Comparison of ENCODE assay signal across 29 mouse cellular contexts in the genomic region with DNA sequence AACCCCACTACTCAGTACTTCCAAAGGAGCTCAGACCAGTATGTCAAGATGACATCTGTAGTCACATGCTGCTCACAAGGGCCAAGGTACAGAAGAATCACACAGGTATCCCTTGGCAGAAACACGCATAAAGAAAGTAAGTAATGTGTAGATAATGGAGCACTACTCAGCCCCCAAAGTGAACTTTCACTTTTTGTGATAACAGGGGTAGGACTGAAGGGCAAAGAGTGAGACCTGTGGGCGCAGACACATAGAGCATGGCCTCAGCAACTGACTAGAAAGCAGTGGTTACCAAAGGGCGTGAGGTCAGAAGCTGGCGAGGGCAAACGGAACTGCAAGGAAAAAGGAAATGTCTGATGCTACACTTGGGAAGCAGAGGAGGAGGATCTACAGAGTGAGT. TPM values are rescaled to one million over a fixed set of nuclear protein-coding genes. Genes with fewer than 3 reads are reported as not detected.
"Had no signal": no experiment of that assay in that cellular context is flagged by ENCODE, and none has a peak within 500 bp of the region (broad histone marks: within the 10 kb centered on the region; RNA-seq: fewer than 3 reads in every experiment).

No protein-coding gene starts in this region.

- H3K27ac ChIP-seq: gastrocnemius, adult 2 months; heart, adult 2 months; heart, embryonic 10.5 days; hindbrain, embryonic 10.5 days; hindbrain, embryonic 12.5 days; hindbrain, embryonic 14.5 days; kidney, embryonic 15.5 days; kidney, postnatal 0 days; limb, embryonic 13.5 days; limb, embryonic 15.5 days; liver, embryonic 14.5 days had no signal

- H3K4me1 ChIP-seq: heart, embryonic 10.5 days; heart, embryonic 12.5 days; hindbrain, embryonic 10.5 days; hindbrain, embryonic 12.5 days; kidney, embryonic 15.5 days; limb, embryonic 13.5 days; limb, embryonic 15.5 days had no signal

- ATAC-seq: forebrain, postnatal 0 days; hindbrain, embryonic 16.5 days; inflammation-experienced regulatory T-cells, adult 6 months had no signal

- H3K27me3 ChIP-seq: heart, embryonic 12.5 days; hindbrain, embryonic 12.5 days; kidney, embryonic 15.5 days; limb, embryonic 13.5 days; limb, embryonic 15.5 days had no signal

- H3K9me3 ChIP-seq: heart, embryonic 10.5 days; heart, embryonic 12.5 days; hindbrain, embryonic 10.5 days; hindbrain, embryonic 12.5 days; kidney, embryonic 15.5 days; limb, embryonic 13.5 days; limb, embryonic 15.5 days had no signal

- H3K4me2 ChIP-seq: heart, embryonic 12.5 days; hindbrain, embryonic 12.5 days; hindbrain, embryonic 14.5 days; kidney, embryonic 15.5 days; limb, embryonic 13.5 days; limb, embryonic 15.5 days had no signal

- DNase-seq: forebrain, postnatal 0 days; gastrocnemius, adult 2 months; gastrocnemius, postnatal 10 days; gastrocnemius, postnatal 25 days; heart, adult 2 months; heart, postnatal 10 days; heart, postnatal 4 days; kidney, adult 11 months; kidney, adult 2 months; kidney, adult 9 months; kidney, postnatal 14 days; kidney, postnatal 36 days; layer of hippocampus, adult 9-11 months; layer of hippocampus, postnatal 36 days; left cerebral cortex, postnatal 4 days had no signal

- H3K4me3 ChIP-seq: gastrocnemius, adult 2 months; heart, adult 2 months; heart, embryonic 10.5 days; heart, embryonic 12.5 days; hindbrain, embryonic 10.5 days; hindbrain, embryonic 12.5 days; kidney, embryonic 15.5 days; limb, embryonic 13.5 days; limb, embryonic 15.5 days had no signal

- H3K9ac ChIP-seq: forebrain, postnatal 0 days; heart, embryonic 12.5 days; hindbrain, embryonic 12.5 days; hindbrain, embryonic 14.5 days; kidney, embryonic 15.5 days; limb, embryonic 13.5 days; limb, embryonic 15.5 days; liver, embryonic 14.5 days had no signal

RNA-seq across cellular contexts. Expression of a gene that starts 55.7 kb away (rescaled TPM):
- polyA plus RNA-seq: heart, adult 2 months; heart, embryonic 14.5 days; inflammation-experienced regulatory T-cells, adult 6 months; large intestine, adult 2 months; liver, embryonic 14.5 days had no signal
